Mouse (Mus musculus): ENCODE measurements at regions not wholly inside any gene's neighbourhood (a gene's known extent, or its start where the extent isn't known, plus 50 kb on each side); places are given as distances from the start of the nearest gene placed in this dataset.
"Not testable (repeated sequence)": the region's sequence is repeated elsewhere in the genome, so short reads cannot be mapped to it uniquely, and the experiment has no call there.

- no peak for TF ChIP-seq POLR2A (IDR thresholded peaks at IDR 0.05; ENCODE audit: borderline replicate concordance, low read depth, low read length)
- TF ChIP-seq CTCF (IDR thresholded peaks at IDR 0.05; ENCODE audit: low read depth, low read length) = no peak
- H3K4me1 ChIP-seq (ENCODE audit: control insufficient read depth, insufficient read depth, low read length) = no peaks in the 10 kb centered on the region
- no peak overlapping the region for H3K4me3 ChIP-seq (ENCODE audit: insufficient read depth, low read length)
- H3K27ac ChIP-seq (ENCODE audit: insufficient read depth, low read depth, low read length) = no peak overlapping the region
Observed at GRCm38 (mm10) chr2:78309361-78309760, 363.2 kb upstream of the Cwc22 start.

GRCm38 (mm10) chr2:78306897-78307296 is 360.7 kb upstream of the Cwc22 start:
- H3K27ac ChIP-seq (ENCODE audit: insufficient read depth, low read depth, low read length) = no peak overlapping the region
- TF ChIP-seq CTCF (IDR thresholded peaks at IDR 0.05; ENCODE audit: low read depth, low read length) (no peak), POLR2A (IDR thresholded peaks at IDR 0.05; ENCODE audit: borderline replicate concordance, low read depth, low read length) (no peak)
- H3K4me1 ChIP-seq (ENCODE audit: control insufficient read depth, insufficient read depth, low read length) = no peaks in the 10 kb centered on the region
- no peak overlapping the region for H3K4me3 ChIP-seq (ENCODE audit: insufficient read depth, low read length)

GRCm38 (mm10) chr2:78291665-78292064 is 345.5 kb upstream of the Cwc22 start:
- H3K4me1 ChIP-seq (ENCODE audit: control insufficient read depth, insufficient read depth, low read length) = peaks cover 18% of the 10 kb centered on the region
- H3K4me3 ChIP-seq (ENCODE audit: insufficient read depth, low read length) = no peak overlapping the region
- peak overlapping the region; percentile 79 for H3K27ac ChIP-seq (ENCODE audit: insufficient read depth, low read depth, low read length)
- TF ChIP-seq POLR2A (IDR thresholded peaks at IDR 0.05; ENCODE audit: borderline replicate concordance, low read depth, low read length) = no peak
- no peak for TF ChIP-seq CTCF (IDR thresholded peaks at IDR 0.05; ENCODE audit: low read depth, low read length)

DNA sequence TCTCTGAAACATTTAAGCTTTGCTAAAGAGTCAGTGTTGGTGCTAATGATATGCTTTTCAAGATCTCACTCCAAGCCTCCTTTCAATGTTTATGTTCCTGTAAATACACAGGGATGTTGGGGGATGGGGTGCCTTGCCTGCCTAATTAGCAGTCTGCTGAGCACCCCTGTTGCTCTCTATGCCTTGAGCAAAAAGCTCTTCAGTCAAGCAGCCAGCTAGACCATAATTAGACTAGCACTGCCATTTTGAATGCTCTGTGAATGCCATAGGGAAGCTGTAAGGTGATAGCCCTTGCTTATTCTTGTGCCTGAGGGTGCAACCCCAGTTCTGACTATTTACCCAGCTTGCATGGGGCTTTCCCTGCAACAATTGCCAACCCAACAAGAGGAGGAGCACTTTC is 338.6 kb upstream of the Cwc22 start:
- no peak overlapping the region for H3K27ac ChIP-seq (ENCODE audit: insufficient read depth, low read depth, low read length)
- no peaks in the 10 kb centered on the region for H3K4me1 ChIP-seq (ENCODE audit: control insufficient read depth, insufficient read depth, low read length)
- no peak overlapping the region for H3K4me3 ChIP-seq (ENCODE audit: insufficient read depth, low read length)
- TF ChIP-seq CTCF (IDR thresholded peaks at IDR 0.05; ENCODE audit: low read depth, low read length) (no peak), POLR2A (IDR thresholded peaks at IDR 0.05; ENCODE audit: borderline replicate concordance, low read depth, low read length) (no peak)

DNA sequence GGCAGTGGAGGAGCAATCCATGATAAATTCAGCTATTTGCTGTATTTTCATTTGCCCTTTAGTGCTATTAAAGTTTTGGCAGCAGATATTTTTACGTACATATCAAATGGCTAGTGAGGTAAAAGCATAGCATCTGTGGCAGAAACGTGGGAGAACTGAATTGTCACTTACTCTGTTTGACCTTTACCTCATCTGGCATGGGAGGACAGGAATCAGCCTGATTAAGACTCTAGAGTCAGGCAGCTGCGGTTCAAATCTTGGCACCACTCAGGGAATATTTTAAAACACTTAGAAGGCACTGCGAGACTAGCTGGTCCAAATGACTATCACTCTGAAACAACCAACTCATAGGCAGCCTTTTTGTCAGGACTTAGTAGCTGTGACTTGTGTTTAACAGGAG is 337.4 kb upstream of the Cwc22 start:
- no peak for TF ChIP-seq CTCF (IDR thresholded peaks at IDR 0.05; ENCODE audit: low read depth, low read length)
- no peak for TF ChIP-seq POLR2A (IDR thresholded peaks at IDR 0.05; ENCODE audit: borderline replicate concordance, low read depth, low read length)

GRCm38 (mm10) chr2:78281846-78282245 is 335.7 kb upstream of the Cwc22 start:
- H3K4me3 ChIP-seq (ENCODE audit: insufficient read depth, low read length); H3K27ac ChIP-seq (ENCODE audit: insufficient read depth, low read depth, low read length); H3K4me1 ChIP-seq (ENCODE audit: control insufficient read depth, insufficient read depth, low read length): not testable (repeated sequence)

More for the DNA sequence above, 337.4 kb upstream of the Cwc22 start:
- Histone ChIP-seq H3K27ac (ENCODE audit: insufficient read depth, low read depth, low read length) (no peak overlapping the region), H3K4me1 (ENCODE audit: control insufficient read depth, insufficient read depth, low read length) (no peaks in the 10 kb centered on the region), H3K4me3 (ENCODE audit: insufficient read depth, low read length) (no peak overlapping the region)

DNA sequence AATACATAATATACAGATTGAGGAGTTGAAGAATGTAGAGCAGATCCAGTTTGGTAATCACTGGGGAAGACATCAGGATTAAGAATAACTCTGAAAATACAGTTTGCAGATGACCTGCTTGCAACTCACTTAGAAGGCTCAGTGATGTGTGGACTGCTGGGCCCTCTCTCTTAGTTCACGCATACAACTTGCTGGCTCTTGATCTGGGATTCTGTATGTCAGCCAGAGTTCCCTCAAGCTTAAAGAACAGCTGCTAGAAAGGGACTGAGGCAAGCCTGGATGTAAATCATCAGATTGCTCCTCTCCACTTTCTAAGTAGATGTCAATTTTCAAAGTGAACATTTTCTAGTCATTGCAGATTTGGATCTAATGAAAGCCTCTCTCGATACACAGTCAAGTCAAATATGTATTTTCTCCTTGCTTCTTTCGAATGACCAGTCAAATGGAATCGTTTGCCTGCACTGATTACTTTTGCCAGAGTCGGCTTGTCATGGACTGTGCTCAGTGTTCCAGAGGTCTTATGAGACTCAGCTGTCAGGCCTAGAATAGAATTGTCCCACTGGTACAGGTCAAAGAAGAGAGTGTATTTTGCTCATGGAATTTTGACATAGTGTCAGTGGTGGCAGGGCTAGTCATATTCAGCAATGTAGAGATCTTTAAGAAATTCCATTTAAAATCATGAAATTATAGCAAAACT is 334.2 kb upstream of the Cwc22 start:
- Histone ChIP-seq H3K27ac (ENCODE audit: insufficient read depth, low read depth, low read length) (no peak overlapping the region), H3K4me3 (ENCODE audit: insufficient read depth, low read length) (no peak overlapping the region), H3K4me1 (ENCODE audit: control insufficient read depth, insufficient read depth, low read length) (no peaks in the 10 kb centered on the region)
- no peak for TF ChIP-seq POLR2A (IDR thresholded peaks at IDR 0.05; ENCODE audit: borderline replicate concordance, low read depth, low read length)

GRCm38 (mm10) chr2:78279382-78280056 is 333.3 kb upstream of the Cwc22 start:
- TF ChIP-seq CTCF (IDR thresholded peaks at IDR 0.05; ENCODE audit: low read depth, low read length) (no peak), POLR2A (IDR thresholded peaks at IDR 0.05; ENCODE audit: borderline replicate concordance, low read depth, low read length) (no peak)
- H3K4me1 ChIP-seq (ENCODE audit: control insufficient read depth, insufficient read depth, low read length) = no peaks in the 10 kb centered on the region
- H3K27ac ChIP-seq (ENCODE audit: insufficient read depth, low read depth, low read length) = no peak overlapping the region
- no peak overlapping the region for H3K4me3 ChIP-seq (ENCODE audit: insufficient read depth, low read length)

DNA sequence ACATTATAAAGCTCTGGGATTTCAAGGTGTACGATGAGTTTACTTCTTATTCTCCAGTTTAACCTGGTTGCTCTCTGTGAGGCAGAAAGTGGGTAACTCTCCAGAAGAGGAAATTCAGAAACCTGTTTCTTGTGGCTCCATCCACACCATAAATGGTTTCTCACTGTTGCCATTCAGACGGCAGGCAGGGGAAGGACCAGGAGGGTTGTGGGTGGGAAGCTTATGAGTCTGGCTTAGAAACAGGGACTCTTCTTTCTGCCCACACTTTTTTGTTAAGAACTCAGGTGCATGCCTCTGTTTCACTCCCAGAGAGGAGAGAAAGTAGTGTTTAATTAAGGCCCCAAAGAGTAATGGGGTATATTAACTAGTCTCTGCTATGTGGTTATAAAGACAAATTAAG is 332.5 kb upstream of the Cwc22 start:
- TF ChIP-seq CTCF (IDR thresholded peaks at IDR 0.05; ENCODE audit: low read depth, low read length) (no peak), POLR2A (IDR thresholded peaks at IDR 0.05; ENCODE audit: borderline replicate concordance, low read depth, low read length) (no peak)
- H3K4me1 ChIP-seq (ENCODE audit: control insufficient read depth, insufficient read depth, low read length) = no peaks in the 10 kb centered on the region
- no peak overlapping the region for H3K4me3 ChIP-seq (ENCODE audit: insufficient read depth, low read length)
- no peak overlapping the region for H3K27ac ChIP-seq (ENCODE audit: insufficient read depth, low read depth, low read length)

DNA sequence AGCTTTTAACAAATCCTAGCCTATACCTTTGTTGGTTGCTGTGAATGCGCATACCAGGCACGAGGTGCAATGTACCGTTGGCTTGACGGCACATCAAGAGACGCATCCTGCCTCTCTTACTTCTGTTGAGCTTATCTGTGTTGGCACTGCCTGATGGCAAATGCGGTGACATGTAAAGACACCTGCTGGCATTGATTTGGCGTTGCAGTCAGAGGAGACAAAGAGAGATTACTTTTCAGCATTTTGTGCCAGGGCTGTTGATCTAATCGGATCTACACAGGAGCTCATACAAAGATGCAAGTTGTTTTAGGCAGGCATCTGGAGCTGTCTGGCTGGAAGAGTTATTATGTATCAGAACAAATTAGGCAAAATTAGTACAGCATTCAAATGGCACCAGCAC is 331.5 kb upstream of the Cwc22 start:
- TF ChIP-seq POLR2A (IDR thresholded peaks at IDR 0.05; ENCODE audit: borderline replicate concordance, low read depth, low read length) = no peak
- TF ChIP-seq CTCF (IDR thresholded peaks at IDR 0.05; ENCODE audit: low read depth, low read length) = no peak
- no peak overlapping the region for H3K4me3 ChIP-seq (ENCODE audit: insufficient read depth, low read length)
- no peak overlapping the region for H3K27ac ChIP-seq (ENCODE audit: insufficient read depth, low read depth, low read length)
- no peaks in the 10 kb centered on the region for H3K4me1 ChIP-seq (ENCODE audit: control insufficient read depth, insufficient read depth, low read length)

Measured in bone marrow macrophage, adult 2 months (primary cell).